Mouse (Mus musculus) CD8-positive naive resting alpha-beta T cell, adult 2 months (primary cell): Measurements from ENCODE around the gene Gm4981.
"Not testable (repeated sequence)": the region's sequence is repeated elsewhere in the genome, so short reads cannot be mapped to it uniquely, and the experiment has no call there.

ENCODE experiments used
- DNase-seq, 2 experiments: peaks; one replicate each; pipeline ENCODE4 v3.0.0; 2022; ENCODE audit warnings: low read depth in 2 of 2, low spot score in 2 of 2

Gm4981 gene

GRCm38 (mm10) chr10:58223972-58224805 is 12.3 kb downstream of the Gm4981 start:
- peak in 1 of 2 experiments; percentile 68 for DNase-seq

DNA sequence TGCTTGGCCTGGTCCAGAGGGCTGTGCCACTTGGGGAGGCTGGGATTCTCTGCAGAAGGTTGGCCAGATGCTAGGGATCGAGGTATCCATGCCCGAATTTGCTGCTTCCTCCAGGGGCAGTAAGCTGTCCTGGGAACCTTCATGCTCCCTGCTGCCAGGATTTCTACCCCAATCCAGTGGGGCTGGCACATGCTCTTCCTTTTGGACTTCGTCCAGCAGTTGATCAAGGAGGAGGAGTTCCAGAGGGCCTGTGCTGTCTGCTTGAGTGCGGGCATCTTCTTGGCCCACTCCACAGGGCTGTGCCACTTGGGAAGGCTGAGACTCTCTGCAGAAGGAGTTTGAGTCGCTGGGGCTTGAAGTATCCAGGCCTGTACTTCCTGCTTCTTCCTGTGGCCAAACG is 13.3 kb downstream of the Gm4981 start:
- DNase-seq = not testable (repeated sequence)

DNA sequence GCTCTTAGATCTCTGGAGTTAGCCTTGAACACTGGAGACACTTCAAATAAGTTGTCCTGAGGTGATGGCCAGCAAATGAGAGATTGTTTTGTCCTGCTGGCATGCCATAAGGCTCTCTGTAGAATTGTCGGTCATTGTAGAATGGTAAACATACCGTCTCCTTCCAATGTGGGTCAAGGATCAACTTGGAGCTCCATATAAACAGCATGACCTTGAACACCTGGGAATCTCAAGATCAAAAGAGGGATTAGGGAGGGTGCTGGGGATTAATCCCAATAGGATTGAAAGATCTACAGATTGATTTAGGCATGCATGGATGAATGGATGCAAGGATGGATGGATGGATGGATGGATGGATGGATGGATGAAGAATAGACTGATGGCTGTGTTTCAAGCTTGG is 14.9 kb downstream of the Gm4981 start:
- DNase-seq = not testable (repeated sequence)

- DNase-seq = no peak
Measured at GRCm38 (mm10) chr10:58220726-58221125, 15.8 kb downstream of the Gm4981 start.

DNA sequence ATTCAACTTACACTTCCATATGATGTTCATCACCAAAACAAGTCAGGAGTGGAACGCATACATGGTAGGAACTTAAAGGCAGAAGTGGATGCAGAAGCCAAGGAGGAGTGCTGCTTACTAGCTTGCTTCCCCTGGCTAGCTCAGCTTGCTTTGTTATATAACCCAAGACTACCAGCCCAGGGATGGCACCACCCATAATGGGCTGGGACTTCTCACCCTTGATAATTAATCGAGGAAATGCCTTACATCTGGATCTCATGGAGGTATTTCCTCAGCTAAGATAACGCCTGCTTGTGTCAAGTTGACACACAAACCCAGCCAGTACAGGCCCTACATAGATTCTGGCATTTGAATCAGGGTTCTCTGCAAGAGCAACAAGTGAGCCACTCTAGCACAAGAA is 19.1 kb downstream of the Gm4981 start:
- no peak for DNase-seq

GRCm38 (mm10) chr10:58215353-58215752 is 21.1 kb downstream of the Gm4981 start:
- no peak for DNase-seq

GRCm38 (mm10) chr10:58214934-58215333 is 21.6 kb downstream of the Gm4981 start:
- no peak for DNase-seq

GRCm38 (mm10) chr10:58214497-58214896 is 22.0 kb downstream of the Gm4981 start:
- no peak for DNase-seq

- no peak for DNase-seq
Measured at GRCm38 (mm10) chr10:58212230-58212629, 24.3 kb downstream of the Gm4981 start.

DNA sequence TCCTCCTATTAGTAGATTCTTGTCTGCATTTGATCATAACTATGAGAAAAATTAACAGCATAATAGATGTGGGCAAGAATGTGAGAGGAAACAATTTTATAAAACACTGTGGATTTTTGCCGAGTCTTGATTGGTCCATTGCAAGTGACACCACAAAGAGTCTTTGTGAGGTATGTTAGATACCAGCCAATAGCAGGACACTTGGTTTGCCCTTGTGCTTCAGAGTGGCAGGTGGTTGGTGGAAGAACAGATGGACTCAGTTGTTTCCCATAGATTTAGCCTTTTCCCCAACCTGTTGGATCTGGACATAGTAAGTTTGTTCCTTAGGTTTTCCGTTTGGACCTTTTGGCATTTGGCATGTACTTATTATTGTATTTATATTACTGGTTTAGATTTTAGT is 25.3 kb downstream of the Gm4981 start:
- DNase-seq = no peak

DNA sequence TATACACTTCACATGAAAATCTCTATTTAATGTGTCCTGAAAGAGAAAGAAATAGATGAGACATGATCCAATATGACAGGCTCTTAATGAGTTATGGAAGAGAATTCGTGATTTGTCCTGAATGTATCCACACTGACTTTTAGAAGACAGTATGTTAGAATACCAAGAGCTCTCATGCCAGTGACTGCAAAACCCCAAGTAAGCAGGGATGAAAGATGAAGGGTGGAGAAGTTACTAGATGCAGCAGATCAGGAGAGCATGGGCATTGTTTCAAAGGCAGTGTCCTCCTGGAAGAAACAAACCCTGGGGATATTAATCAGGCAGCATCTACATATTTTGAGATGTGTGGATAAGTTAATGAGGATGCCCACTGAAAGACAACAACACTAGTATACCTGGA is 26.0 kb downstream of the Gm4981 start:
- no peak for DNase-seq

- no peak for DNase-seq
Measured at GRCm38 (mm10) chr10:58209710-58210467, 26.6 kb downstream of the Gm4981 start.

GRCm38 (mm10) chr10:58206639-58207404 is 29.7 kb downstream of the Gm4981 start:
- no peak for DNase-seq

DNA sequence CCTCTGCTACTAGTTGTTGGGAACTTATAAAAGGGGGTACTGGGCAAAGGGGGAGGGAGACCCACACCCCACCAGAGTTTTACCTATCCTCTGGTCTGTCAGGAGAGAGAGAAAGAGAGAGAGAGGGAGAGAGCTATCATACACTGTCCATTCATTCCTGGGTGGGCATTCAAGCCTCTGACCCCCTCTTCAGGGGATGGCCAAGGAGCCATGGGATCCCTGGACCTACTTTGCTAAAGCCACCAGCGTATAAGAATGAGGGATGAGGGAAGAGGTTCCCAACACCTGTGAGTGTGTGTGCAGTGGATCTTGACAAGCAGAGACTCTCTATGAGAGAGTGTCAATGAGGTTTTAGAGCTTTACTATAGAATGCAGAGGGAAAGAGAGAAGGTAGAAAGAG is 30.5 kb downstream of the Gm4981 start:
- DNase-seq = no peak
